Mouse (Mus musculus) thymus, adult 18-20 months (tissue): Measurements from ENCODE around the gene Fbxo4.

ENCODE experiments used
- DNase-seq, 2 experiments: peaks; one replicate each; pipeline ENCODE4 v3.0.0; 2022; ENCODE audit warnings: mixed read lengths in 2 of 2

Gene Fbxo4

GRCm38 (mm10) chr15:3979061-3979848 is at the start of gene Fbxo4:
Fbxo4 (minus strand) TSS chr15:3979573.
- DNase-seq: peak; percentile 47

GRCm38 (mm10) chr15:4028960-4029359 is 49.6 kb upstream of the Fbxo4 start:
- no peak for DNase-seq

GRCm38 (mm10) chr15:4028411-4028700 is 49.0 kb upstream of the Fbxo4 start:
- no peak for DNase-seq

- DNase-seq: no peak
Measured at GRCm38 (mm10) chr15:4027671-4028410, 48.5 kb upstream of the Fbxo4 start.

- DNase-seq: peak; percentile 69 to 73
Measured at GRCm38 (mm10) chr15:4026831-4027584, 47.6 kb upstream of the Fbxo4 start.

GRCm38 (mm10) chr15:4026231-4026773 is 46.9 kb upstream of the Fbxo4 start, which contains the start of gene Oxct1:
Oxct1 (plus strand) TSS chr15:4026383.
- peak; percentile 81 to 86 for DNase-seq

GRCm38 (mm10) chr15:4025508-4025904 is 46.1 kb upstream of the Fbxo4 start:
- DNase-seq: no peak

GRCm38 (mm10) chr15:4024726-4025507 is 45.5 kb upstream of the Fbxo4 start:
- no peak for DNase-seq

- DNase-seq: no peak
Measured at GRCm38 (mm10) chr15:4023747-4024146, 44.4 kb upstream of the Fbxo4 start.

- no peak for DNase-seq
Measured at GRCm38 (mm10) chr15:4020711-4021110, 41.3 kb upstream of the Fbxo4 start.

- DNase-seq: no peak
Measured at GRCm38 (mm10) chr15:4013873-4014272, 34.5 kb upstream of the Fbxo4 start.

- DNase-seq: no peak
Measured at GRCm38 (mm10) chr15:4000536-4000935, 21.2 kb upstream of the Fbxo4 start.

- DNase-seq: no peak
Measured at GRCm38 (mm10) chr15:3999144-3999543, 19.8 kb upstream of the Fbxo4 start.

- DNase-seq: no peak
Measured at GRCm38 (mm10) chr15:3996267-3997010, 17.1 kb upstream of the Fbxo4 start.

GRCm38 (mm10) chr15:3995448-3996266 is 16.3 kb upstream of the Fbxo4 start, which contains the start of gene AW549877:
AW549877 (minus strand) TSS chr15:3995744.
- DNase-seq: peak; percentile 98

- no peak for DNase-seq
Measured at GRCm38 (mm10) chr15:3994852-3995447, 15.6 kb upstream of the Fbxo4 start.

- no peak for DNase-seq
Measured at GRCm38 (mm10) chr15:3987981-3988380, 8.6 kb upstream of the Fbxo4 start.

GRCm38 (mm10) chr15:3984876-3985275 is 5.5 kb upstream of the Fbxo4 start:
- no peak for DNase-seq

GRCm38 (mm10) chr15:3982732-3983131 is 3.4 kb upstream of the Fbxo4 start:
- no peak for DNase-seq

- DNase-seq: no peak
Measured at GRCm38 (mm10) chr15:3979871-3980270, 498 bp upstream of the Fbxo4 start.
